Mouse (Mus musculus) right cerebral cortex, postnatal 36 days (tissue): ENCODE data around the gene Flywch1.
"Not testable (repeated sequence)": the region's sequence is repeated elsewhere in the genome, so short reads cannot be mapped to it uniquely, and the experiment has no call there.

Experiments used
- DNase-seq, 2 experiments: peaks; one replicate each; pipeline ENCODE4 v3.0.0; 2022; ENCODE audit warnings: low spot score in 2 of 2, mixed read lengths in 1 of 2

The Flywch1 gene

GRCm38 (mm10) chr17:23778447-23778846 lies 7.0 kb upstream of the Flywch1 start:
- no peak for DNase-seq

DNA sequence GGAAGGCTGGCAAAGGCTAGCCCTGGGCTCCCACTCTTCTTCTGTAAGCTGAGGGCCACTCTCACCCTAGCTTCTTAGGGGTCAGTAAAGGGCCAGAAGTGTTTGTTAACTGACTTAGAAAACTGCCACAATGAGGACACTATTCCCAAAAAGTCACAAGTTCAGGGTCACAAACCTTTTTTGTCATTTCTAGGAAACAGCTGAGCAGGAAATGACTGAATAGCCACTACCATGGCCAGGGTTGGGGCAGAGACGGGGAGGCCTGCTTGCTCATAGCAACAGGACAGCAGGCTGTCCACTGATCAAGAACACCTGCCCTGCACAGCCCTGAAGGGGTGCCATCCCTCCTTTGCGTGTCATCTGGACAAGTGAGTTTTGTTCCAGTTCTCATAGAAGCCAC lies 5.7 kb upstream of the Flywch1 start:
- DNase-seq: no peak

DNA sequence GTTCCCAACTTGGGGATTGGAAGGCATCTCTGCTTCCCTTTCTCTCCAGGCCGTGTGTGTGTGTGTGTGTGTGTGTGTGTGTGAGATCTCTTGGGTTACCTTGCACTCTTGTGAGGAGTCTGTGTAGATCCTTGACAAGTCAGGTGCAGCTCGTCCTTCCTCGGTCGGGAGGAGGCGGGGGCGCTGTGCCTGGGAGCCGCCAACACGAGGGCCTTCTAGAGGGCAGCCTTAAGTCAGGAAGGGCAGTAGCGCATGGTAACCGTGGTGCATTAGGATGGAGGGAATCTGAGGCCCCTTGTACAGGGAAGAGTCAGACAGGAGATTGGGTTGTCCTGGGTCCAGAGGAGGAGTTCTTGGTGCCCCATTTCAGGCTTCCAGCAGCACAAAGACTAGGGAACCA lies 4.8 kb upstream of the Flywch1 start:
- no peak for DNase-seq

DNA sequence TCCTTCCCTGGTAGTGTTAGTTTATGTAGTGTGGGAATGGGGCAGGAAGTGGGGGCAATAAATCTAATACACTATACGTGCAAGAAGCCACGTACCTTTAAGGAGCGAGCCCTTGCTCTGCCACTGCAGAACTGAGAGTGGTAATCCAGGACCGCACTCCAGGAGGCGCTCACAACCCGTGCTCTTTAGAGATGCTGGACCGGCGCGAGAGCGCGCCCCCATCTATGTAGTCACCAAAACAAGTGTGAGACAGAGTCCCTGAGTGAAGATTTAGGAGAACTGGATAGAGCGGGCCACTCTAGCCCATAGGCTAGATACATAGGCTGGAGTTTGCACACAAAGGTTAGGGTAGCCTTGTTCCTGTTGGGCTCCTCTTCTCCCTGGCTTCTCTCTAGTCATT lies 2.7 kb upstream of the Flywch1 start:
- DNase-seq: peak; percentile 66 to 73

DNA sequence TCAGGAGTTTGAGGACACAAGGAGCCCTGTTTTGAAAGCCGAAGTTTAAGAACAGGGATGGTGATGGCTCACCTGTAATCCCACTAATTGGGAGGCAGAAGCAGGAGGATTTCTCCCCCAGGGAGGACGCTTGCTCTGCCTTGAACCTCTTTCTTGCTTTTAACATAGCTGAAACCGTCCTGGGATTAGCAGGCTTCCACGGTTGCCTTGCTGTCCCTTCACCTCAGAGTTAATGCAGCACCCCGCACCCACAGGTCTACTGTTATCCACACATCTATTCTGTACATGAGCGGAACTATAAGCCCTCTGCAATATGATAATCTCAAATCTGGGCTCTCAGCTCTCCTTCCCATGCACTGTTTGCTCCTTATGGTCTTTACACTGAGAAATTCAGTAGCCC lies 2.3 kb upstream of the Flywch1 start:
- DNase-seq: no peak

DNA sequence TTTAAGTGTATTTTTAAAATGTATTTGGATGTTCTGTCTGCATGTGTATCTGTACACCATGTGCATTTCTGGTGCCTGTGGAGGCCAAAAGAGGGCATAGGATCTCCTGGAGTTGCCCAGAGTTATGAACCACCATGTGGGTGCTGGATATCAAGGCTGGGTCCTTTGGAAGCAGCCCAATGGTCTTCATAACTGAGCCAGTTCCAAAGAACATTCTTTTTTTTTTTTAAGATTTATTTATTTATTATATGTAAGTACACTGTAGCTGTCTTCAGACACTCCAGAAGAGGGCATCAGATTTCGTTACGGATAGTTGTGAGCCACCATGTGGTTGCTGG lies 786 bp upstream of the Flywch1 start:
- not testable (repeated sequence) for DNase-seq

DNA sequence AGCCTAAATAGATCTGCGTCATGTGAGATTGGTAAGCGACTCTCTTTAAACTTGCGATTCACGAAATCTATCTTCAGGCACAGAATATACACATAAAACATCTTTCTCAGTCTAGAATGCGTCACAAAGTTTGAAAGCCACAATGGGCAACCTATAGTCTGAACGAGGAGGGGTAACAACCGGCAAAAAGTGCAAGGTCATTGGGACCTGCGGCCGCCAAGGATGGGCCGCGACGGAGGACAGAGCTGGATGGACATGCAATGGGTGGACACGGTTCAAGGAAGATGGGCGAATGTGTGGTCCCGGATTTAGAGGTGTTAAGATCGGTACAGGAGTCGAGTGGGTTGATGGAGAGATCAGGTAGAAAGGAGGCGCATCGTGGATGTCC lies 512 bp downstream of the Flywch1 start:
- DNase-seq: no peak

DNA sequence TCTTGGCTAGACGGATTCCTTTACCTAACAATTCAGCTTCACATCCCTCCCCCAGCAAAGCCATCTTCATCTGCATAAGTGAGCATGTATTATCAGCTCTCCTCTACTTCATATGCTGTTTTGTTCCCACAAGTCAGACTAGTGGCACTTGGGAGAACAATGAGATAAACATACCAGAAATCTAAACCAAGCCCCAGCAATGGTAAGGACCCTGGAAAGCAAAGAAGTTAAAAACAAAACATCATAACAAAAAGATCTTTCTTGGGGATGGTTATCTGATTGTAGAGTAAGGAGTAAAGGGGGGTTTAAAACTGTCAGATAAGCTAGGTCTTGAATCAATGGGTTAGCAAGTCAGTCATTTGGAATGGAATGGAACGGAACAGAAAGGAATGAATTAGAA lies 909 bp downstream of the Flywch1 start:
- no peak for DNase-seq

GRCm38 (mm10) chr17:23762976-23763375 lies 8.4 kb downstream of the Flywch1 start:
- no peak for DNase-seq

DNA sequence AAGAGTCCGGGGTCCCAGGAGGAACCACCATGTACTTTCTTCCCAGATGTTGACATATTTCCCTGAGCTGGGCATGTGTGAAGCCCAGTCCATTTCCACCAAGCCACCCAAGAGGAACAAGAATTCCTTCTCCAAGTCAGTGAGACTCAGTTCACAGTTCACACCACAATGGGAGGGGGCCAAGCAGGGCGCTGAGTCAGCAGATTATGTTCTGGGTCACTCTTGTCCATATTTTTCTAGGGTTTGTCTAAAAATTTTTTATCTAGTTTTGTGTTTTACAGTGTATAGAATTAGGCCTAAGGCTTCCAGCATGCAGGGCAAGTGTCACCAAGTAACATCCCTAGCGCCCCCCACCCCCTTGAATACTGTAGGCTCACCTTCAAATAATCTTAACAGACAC lies 10.2 kb downstream of the Flywch1 start:
- no peak for DNase-seq

GRCm38 (mm10) chr17:23760231-23760630 lies 11.2 kb downstream of the Flywch1 start:
- DNase-seq: no peak

DNA sequence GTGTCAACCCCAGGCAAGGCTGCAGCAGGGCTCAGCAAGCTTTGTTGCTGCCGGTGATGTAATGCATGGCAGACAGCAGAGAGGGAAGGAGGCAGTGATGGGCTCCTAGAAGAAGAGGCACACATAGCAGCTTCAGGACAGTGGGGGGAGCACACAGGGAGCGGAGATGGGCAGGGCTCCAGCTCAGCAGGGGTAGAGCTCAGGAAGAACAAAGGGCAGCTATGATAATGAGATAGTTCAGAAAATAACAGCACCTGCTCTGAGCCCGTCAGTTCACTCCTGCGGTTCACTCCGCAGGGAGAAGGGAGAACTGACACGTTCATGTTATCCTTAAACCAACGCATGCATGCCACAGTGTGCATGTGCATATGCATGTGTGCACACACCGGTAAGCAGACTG lies 12.6 kb downstream of the Flywch1 start:
- DNase-seq: no peak

GRCm38 (mm10) chr17:23757581-23757980 lies 13.8 kb downstream of the Flywch1 start:
- DNase-seq: no peak

GRCm38 (mm10) chr17:23755689-23756088 lies 15.7 kb downstream of the Flywch1 start:
- DNase-seq: no peak

- no peak for DNase-seq
Measured at GRCm38 (mm10) chr17:23749400-23750191, 21.8 kb downstream of the Flywch1 start.

DNA sequence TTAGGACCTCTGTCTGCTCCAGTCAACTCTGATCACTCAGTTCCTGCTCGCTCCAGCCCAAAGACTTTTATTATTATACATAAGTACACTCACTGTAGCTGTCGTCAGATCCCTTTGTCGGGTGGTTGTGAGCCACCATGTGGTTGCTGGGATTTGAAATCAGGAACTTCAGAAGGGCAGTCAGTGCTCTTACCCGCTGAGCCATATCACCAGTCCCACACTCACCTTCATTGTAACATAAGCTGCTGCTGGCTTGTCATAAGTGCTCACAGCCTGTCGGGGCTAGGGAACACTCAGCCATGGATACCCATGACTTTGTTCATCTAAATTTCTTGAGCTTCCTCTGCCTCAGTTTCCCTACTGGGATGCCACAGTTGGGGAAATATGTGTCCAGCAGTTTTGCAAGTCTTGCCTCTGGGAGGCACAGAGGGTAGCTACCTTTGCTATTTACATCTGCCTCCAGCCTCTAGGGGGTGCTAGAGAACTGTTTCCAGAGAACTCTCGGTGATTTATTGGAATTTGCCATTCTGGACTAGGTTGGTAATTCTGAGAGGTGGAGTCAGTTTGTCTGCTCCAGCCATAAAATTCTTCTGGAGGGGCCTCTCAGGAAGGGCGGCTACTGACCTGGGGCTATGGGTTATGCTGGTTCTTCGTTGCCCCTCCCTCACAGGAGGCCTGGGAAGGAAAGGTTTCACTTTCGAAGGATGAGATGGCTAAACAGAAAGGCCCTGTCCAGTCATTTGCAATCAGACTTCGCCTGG lies 22.6 kb downstream of the Flywch1 start:
- peak; percentile 52 to 63 for DNase-seq

DNA sequence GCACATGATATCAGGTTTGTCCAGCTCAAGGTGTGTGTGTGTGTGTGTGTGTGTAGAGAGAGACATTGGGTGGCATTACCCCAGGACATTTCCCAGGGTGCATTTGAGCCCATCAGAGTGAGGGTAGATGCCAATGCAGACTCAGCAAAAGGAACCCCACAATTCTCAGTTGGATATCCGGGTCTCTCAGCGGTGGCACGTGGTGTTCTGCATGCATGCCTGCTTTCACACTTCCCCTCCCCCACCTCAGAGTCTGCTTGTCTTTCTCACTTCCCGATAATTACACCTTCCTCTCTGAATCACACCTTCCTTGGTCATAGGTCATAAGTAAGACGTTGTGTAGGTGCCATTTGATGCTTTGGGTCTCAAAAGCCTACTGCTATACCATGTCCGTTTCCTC lies 23.4 kb downstream of the Flywch1 start:
- DNase-seq: no peak

DNA sequence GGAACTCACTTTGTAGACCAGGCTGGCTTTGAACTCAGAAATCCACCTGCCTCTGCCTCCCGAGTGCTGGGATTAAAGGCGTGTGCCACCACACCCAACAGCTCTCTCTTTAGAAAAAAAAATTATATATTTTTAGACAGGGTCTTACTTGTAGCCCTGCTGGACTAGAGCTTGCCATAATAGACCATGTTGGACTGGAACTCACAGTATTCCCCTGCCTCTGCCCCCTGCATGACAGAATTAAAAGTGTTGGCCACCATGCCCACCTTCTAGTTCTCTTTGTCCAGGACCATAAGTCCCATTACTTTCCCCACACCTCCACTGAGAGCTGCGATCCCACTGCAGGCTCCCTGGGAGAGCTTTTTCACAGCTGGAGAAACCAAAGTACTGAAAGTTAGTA lies 23.9 kb downstream of the Flywch1 start:
- no peak for DNase-seq

DNA sequence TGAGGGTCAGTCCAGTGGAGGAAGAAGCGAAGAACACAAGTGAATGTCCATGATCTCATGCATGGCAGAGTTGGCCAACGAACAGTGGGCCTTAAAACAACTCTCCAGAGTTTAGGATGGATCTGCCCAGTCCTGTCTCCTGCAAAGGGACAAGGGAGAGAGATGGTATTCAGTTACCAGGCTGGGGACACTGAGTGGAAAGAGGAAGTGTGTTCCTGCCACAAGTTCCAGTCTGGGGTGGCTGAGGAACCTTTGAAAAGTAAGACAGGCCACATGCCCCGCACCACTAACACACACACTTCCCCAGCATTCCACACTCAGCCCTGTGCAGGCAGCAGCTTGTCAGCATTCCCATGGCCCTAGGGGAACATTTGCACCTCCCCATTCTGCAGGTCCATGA lies 24.6 kb downstream of the Flywch1 start:
- DNase-seq: no peak

GRCm38 (mm10) chr17:23746311-23746710 lies 25.1 kb downstream of the Flywch1 start:
- DNase-seq: no peak

DNA sequence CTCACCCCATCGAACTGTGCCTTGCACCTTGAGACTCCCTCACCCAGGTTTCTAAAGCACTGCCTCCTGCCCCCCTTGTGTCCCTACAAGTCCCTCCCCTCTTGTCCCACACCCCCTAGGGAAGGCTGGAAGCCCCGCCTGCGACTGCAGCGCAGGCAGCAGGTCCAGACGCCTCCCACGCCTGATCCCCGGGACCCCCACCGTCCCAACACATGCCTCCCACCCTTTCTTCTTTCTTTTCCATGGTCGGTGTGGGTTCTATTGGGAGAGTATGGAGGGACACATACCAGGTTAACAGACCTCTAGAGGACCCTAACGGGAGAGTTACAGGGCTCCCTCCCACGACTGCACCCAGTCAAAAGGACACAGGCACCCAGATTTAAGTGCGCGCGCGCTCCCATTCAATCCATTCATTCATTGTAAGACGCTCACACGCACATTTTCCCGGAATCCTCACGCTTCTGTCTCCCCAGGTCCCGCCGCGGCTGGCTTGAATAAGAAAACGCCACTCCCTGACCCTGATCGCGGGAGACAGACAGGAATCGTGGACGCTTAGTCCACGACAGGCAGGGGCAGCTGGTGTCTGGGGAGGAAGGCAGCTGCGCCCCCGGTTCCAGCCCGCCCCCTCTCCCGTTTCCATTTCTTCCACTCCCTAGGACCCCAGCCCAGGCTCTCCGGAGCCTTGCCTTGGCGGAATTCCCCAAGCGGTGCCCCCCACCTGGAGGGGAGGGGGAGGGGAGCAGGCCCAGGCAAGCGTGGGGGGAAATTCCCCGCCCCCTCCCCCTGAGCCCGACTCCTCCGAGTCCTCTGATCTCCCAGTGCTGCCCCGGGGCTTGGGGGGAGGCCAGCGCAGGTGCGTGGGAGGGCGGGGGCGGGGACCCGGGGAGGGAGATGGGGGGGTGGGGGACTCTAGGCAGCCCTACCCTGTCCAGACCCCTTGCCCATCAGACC lies 25.8 kb downstream of the Flywch1 start, which contains the start of gene Kremen2:
TSS of gene Kremen2 (minus strand) at position 533 of the 951 bp plus-strand sequence.
- DNase-seq: no peak

DNA sequence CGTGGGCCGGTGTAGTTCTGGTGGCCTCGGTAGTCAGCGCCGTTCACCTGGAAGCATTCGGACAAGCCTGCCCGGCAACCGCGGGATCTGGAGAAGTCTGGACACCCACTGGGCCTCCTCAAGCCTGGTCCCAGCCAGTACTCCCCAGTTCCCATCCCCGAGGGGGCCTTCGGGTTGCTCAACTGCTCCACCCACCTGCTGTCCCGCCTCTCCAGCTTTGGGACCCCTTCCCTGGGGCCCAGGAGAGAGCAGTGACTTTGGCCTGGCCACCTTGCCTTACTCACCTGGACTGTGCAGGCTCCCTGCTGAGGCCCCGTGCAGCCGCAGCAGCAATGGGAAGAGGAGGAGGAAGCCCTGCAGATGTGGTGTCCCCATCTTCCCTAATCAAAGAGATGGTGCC lies 26.8 kb downstream of the Flywch1 start:
- DNase-seq: no peak
